Mouse (Mus musculus): Measurements from ENCODE around the gene Fbxo8.

DNA sequence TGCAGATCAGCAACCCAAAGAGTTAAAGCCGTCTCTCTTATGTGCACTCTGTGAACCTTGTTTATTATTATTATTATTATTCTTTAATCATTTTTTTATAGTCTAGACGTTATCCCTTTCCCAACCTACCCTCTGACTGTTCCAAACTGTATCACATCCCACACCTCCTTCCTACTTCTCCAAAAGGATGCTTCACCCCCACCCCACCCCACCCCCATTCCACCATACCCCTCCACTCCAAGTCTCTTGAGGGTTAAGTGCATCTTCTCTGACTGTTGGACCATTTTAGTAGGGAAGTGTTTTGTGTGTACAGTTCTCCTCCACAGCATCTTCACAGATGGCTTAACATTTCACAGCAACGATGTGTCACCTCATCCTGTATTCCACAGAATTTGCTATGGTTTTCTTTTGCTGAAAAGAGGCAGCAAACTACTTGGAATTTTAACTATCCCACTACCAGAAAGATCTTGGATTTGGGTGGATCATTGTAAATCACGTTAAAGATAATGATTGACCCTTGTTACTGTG, 41.9 kb upstream of the Fbxo8 start:
- no peak for TF ChIP-seq CTCF (IDR thresholded peaks at IDR 0.05; ENCODE audit: low read depth)
- no peak for TF ChIP-seq EP300 (IDR thresholded peaks at IDR 0.05; ENCODE audit: low read depth)

Measured in liver, embryonic 14.5 days (tissue).